Mouse (Mus musculus): Measurements from ENCODE around the gene Elavl1. TPM values are rescaled to one million over a fixed set of nuclear protein-coding genes. Genes with fewer than 3 reads are reported as not detected.
"Not testable (repeated sequence)": the region's sequence is repeated elsewhere in the genome, so short reads cannot be mapped to it uniquely, and the experiment has no call there.

Gene Elavl1
- 248 and 251 TPM in 2 replicates for polyA plus RNA-seq (2016; fragmentation: Nextera tagmentation; extraction: Ambion mirVana)

DNA sequence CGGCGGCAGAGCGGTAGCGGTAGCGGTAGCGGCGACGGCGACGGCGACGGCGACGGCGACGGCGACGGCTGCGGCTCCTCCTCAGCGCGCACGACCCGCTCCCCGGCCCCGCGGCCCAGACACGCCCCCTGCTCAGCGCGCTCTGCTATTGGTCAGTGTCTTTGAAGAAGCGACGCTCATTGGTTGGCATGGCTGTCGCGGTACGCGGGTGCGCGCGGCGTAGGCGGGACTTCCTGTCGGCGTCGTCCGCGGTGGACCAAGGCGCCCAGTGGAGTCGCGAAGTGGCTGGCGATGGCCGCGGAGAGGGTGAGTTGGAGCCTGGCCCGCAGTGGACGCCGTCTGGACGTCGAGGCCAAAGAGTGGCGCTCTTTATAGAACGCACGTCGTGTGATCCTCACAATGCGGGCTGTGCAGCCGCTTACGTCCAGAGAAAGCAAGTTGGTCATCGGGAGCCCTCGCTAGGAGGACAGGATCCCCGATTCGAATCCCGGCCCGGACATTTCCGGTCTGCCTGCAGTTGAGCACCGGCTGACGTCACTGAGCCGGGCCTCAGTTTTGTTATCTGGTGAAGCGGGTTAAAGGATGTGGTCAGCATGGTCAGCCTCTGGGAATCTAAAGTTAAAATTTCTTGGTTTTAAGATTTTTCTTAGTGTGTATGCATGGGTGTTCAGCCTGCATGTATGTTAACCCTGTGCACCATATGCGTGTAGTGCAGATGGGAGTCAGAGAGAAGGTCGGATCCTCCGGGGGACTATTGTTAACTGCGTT is at the start of gene Elavl1, which contains the start of gene Ccl25:
TSS of gene Elavl1 (minus strand) at position 431 of the 768 bp plus-strand sequence.
TSS of gene Ccl25 (plus strand) at position 228 of the 768 bp plus-strand sequence.
- peak; percentile 98 for ATAC-seq (ENCODE audit: low FRiP score)
- peak within 1 kb of the TSS; percentile 95 for H3K4me2 ChIP-seq (replicated peaks)
- H3K9ac ChIP-seq: peak within 1 kb of the TSS; percentile 98
- H3K27me3 ChIP-seq: no peaks in the 10 kb centered on the region
- peak within 1 kb of the TSS; percentile 88 for H3K27ac ChIP-seq
- peaks cover 31% of the 10 kb centered on the region for H3K4me1 ChIP-seq
- peaks cover 40% of the 10 kb centered on the region for H3K36me3 ChIP-seq
- peak within 1 kb of the TSS; percentile 99 for H3K4me3 ChIP-seq
- under 1% methylated on average over 78 of the region's 78 CpGs for WGBS
- H3K9me3 ChIP-seq (replicated peaks): no peaks in the 10 kb centered on the region

DNA sequence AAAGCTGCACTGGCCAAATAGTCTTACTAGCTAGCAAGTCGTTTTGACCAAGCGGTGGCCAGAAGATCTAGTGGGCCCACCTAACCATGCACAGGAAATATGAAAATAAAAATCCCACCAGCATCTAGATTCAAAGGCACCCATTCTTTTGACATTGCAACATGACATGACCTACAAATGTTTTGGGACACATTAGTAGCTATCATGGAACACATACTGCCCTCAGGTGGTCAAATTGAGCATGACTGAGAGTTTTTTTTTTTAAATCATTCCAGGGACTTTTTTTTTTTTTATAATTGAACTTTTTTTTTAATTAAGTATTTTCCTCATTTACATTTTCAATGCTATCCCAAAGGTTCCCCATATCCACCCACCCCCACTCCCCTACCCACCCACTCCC is 47.4 kb upstream of the Elavl1 start:
- Histone ChIP-seq H3K27me3 (no peaks in the 10 kb centered on the region), H3K4me2 (replicated peaks) (no peak overlapping the region), H3K4me3 (no peak overlapping the region), H3K9me3 (replicated peaks) (no peaks in the 10 kb centered on the region), H3K36me3 (no peaks in the 10 kb centered on the region), H3K9ac (no peak overlapping the region), H3K4me1 (no peaks in the 10 kb centered on the region), H3K27ac (no peak overlapping the region)
- WGBS: 66% methylated on average over 2 of the region's 2 CpGs
- no peak for ATAC-seq (ENCODE audit: low FRiP score)

DNA sequence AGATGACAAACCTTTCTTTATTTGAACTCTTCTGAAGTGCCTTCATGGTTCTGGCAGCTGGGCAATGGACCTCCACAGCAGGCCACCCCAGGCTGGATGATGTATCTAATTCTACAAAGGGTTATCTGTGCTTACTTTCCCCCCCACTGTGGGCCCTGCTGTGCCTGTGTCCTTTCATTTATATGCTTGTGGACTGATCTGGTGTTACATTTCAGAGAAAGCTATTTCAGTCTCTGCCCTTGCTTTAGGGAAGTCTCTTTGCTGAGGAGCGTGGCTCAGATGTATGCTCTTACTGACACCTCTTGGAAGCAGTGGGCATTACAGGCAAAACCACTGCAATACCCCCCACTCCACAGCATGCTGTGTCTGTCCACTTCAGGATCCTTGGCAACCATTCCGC is 44.9 kb upstream of the Elavl1 start:
- no peak overlapping the region for H3K4me3 ChIP-seq
- no peak for ATAC-seq (ENCODE audit: low FRiP score)

DNA sequence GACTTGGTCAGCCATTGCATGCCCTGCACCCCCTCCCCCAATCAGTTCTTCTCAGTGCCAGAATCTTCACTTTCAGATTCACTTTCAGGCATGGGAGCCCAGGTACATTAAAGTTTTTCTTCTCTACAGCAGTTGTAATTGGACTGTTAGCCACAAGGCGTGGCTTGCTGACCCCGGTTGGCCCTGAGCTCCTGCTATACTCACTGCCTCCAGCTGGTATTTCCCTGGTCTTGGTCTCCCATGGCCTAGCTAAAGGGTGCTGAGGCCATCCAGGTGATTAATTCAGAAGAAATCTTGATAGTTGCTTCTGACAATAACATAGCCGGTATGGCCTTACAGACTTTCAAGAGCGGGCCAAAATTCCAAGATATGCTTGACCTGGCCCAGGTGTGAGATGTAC is 43.3 kb upstream of the Elavl1 start:
- 86% methylated on average over 4 of the region's 4 CpGs for WGBS
- no peaks in the 10 kb centered on the region for H3K9me3 ChIP-seq (replicated peaks)
- ATAC-seq (ENCODE audit: low FRiP score): no peak

More for the DNA sequence above, 44.9 kb upstream of the Elavl1 start:
- Histone ChIP-seq H3K27me3 (no peaks in the 10 kb centered on the region), H3K27ac (no peak overlapping the region), H3K4me1 (no peaks in the 10 kb centered on the region), H3K4me2 (replicated peaks) (no peak overlapping the region), H3K36me3 (no peaks in the 10 kb centered on the region), H3K9me3 (replicated peaks) (no peaks in the 10 kb centered on the region), H3K9ac (no peak overlapping the region)
- 32% methylated on average over 2 of the region's 2 CpGs for WGBS

DNA sequence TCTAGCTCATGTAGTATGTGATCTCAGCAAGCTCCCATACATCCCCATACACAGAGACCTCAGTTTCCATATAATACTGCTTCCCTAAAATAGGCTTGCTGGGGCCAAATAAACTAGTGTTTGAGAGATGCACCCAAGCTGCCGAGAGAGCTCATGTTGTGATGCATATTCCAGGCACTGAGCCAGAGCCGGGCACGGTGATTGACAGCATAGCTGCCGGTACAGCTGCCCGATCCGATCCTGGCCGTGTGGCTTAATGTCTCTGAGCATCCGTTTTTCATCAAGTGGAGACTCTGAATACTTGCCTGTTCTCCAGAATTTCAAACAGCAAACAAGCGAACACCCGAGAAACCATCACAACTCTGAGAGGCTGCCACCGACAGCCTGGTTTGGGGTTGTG is 42.6 kb upstream of the Elavl1 start:
- H3K9me3 ChIP-seq (replicated peaks): no peaks in the 10 kb centered on the region
- no peak overlapping the region for H3K4me3 ChIP-seq
- 78% methylated on average over 11 of the region's 11 CpGs for WGBS
- H3K4me2 ChIP-seq (replicated peaks): no peak overlapping the region
- ATAC-seq (ENCODE audit: low FRiP score): no peak
- no peaks in the 10 kb centered on the region for H3K36me3 ChIP-seq
- no peaks in the 10 kb centered on the region for H3K4me1 ChIP-seq
- H3K9ac ChIP-seq: no peak overlapping the region
- no peak overlapping the region for H3K27ac ChIP-seq
- H3K27me3 ChIP-seq: no peaks in the 10 kb centered on the region

More for the DNA sequence above, 43.3 kb upstream of the Elavl1 start:
- Histone ChIP-seq H3K9ac (no peak overlapping the region), H3K27ac (no peak overlapping the region), H3K4me1 (no peaks in the 10 kb centered on the region), H3K4me3 (no peak overlapping the region), H3K4me2 (replicated peaks) (no peak overlapping the region), H3K36me3 (no peaks in the 10 kb centered on the region), H3K27me3 (no peaks in the 10 kb centered on the region)

DNA sequence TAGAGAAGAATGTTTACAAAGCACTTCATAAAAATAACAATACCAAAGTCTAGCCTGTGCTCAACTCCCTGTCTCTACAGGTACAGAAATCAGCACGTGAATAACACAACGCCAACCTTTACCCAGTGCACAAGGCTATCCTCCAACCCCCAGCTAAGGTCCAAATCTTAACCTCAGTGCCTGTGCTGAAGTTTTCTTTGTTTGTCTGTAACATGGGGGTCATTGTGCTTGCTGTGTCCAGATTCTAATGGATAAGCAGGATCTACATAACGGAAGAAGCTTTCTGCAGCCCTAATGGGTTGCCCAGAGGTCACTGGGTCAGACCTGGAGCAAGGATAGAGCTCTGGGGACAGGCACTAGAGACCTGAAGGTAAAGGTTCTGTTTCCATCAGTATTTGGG is 41.0 kb upstream of the Elavl1 start:
- H3K9me3 ChIP-seq (replicated peaks): no peaks in the 10 kb centered on the region
- no peak overlapping the region for H3K27ac ChIP-seq
- H3K4me1 ChIP-seq: no peaks in the 10 kb centered on the region
- H3K9ac ChIP-seq: no peak overlapping the region
- no peak overlapping the region for H3K4me3 ChIP-seq
- no peaks in the 10 kb centered on the region for H3K27me3 ChIP-seq
- no peak overlapping the region for H3K4me2 ChIP-seq (replicated peaks)
- H3K36me3 ChIP-seq: no peaks in the 10 kb centered on the region
- ATAC-seq (ENCODE audit: low FRiP score): no peak
- WGBS: 94% methylated on average over 3 of the region's 3 CpGs

DNA sequence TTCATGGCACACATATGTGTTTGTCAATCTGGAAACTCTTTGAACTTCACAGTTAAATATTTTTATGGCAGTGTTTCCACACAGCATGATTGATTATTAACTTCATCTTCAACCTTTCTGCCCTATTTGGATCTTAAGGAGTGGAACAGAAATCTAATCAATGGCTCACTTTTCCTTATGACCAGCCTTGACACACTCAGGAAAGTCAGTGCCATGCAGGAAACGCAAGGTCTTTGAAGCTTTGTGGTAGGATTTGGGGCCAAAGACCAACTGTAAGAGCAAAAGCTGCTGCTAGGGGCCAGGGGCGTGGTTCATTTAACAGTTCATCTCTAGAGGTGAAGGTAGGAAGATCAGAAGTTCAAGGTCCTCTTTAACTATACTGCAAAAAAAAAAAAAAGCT is 35.7 kb upstream of the Elavl1 start:
- H3K9me3 ChIP-seq (replicated peaks): no peaks in the 10 kb centered on the region
- 92% methylated on average over 2 of the region's 2 CpGs for WGBS

DNA sequence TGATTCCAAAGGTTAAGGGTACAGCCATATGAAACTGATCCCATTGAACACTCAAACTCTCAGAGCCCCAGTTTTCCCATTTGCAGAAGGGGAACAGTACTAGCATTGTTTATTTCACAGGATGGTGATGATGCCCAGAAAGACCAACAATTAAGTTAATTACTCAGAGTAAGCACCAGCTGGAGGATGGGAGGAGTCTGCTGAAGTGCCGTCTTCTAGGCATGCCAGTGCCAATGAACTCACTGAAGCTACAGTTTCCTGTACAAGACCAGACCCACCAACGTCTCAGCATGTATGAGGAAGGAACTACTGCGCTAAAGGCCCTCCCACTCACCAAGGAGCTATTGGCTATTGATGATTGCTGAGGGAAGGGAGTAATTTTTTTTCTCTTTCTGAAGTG is 34.1 kb upstream of the Elavl1 start:
- WGBS: 82% methylated on average over 3 of the region's 3 CpGs
- no peak overlapping the region for H3K9ac ChIP-seq
- H3K4me3 ChIP-seq: no peak overlapping the region
- no peaks in the 10 kb centered on the region for H3K27me3 ChIP-seq
- no peaks in the 10 kb centered on the region for H3K4me1 ChIP-seq
- H3K27ac ChIP-seq: no peak overlapping the region
- ATAC-seq (ENCODE audit: low FRiP score): no peak
- no peak overlapping the region for H3K4me2 ChIP-seq (replicated peaks)
- no peaks in the 10 kb centered on the region for H3K9me3 ChIP-seq (replicated peaks)
- H3K36me3 ChIP-seq: no peaks in the 10 kb centered on the region

More for the DNA sequence above, 35.7 kb upstream of the Elavl1 start:
- H3K27me3 ChIP-seq: no peaks in the 10 kb centered on the region
- H3K36me3 ChIP-seq: no peaks in the 10 kb centered on the region
- H3K4me2 ChIP-seq (replicated peaks): no peak overlapping the region
- H3K4me1 ChIP-seq: no peaks in the 10 kb centered on the region
- no peak overlapping the region for H3K27ac ChIP-seq
- no peak overlapping the region for H3K4me3 ChIP-seq
- no peak for ATAC-seq (ENCODE audit: low FRiP score)
- H3K9ac ChIP-seq: no peak overlapping the region

DNA sequence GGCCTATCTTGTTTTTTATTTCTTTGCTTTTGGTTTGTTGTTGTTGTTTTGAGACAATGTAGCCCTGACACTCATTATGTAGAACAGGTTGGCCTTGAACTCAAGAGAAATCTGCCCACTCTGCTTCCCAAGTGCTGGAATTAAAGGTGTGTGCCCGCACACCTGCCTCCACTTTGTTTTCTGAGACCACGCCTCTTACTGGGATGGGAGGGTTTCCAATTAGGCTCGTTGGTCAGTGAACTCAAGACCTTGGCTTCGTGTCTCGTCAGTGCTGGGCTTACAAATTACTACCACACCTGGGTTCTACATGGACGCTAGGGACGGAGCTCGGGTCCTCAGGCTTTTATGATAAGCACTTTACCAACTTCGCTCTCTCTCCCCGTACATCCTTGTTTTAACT is 30.2 kb upstream of the Elavl1 start:
- H3K9me3 ChIP-seq (replicated peaks): no peaks in the 10 kb centered on the region
- H3K4me1 ChIP-seq: no peaks in the 10 kb centered on the region
- H3K36me3 ChIP-seq: no peaks in the 10 kb centered on the region
- H3K27me3 ChIP-seq: no peaks in the 10 kb centered on the region
- no peak overlapping the region for H3K27ac ChIP-seq
- no peak for ATAC-seq (ENCODE audit: low FRiP score)
- no peak overlapping the region for H3K9ac ChIP-seq
- 90% methylated on average over 10 of the region's 10 CpGs for WGBS
- H3K4me3 ChIP-seq: no peak overlapping the region
- H3K4me2 ChIP-seq (replicated peaks): no peak overlapping the region

DNA sequence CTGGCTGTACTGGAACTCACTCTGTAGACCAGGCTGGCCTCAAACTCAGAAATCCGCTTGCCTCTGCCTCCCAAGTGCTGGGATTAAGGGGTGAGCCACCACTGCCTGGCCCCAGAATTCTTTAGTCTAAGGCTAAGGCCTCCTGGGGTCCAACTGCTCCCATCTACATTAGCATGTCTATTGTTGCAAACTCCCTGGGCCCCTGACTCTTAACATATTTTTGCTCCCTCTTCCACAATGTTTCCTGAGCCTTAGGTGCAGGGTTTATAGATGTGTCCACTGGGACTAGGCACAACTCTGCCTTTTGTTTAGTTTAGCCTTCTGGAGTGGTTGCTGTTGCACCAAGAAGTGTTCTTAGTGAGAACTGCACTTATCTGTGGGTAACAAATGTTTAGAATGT is 29.3 kb upstream of the Elavl1 start:
- Histone ChIP-seq H3K27ac (no peak overlapping the region), H3K4me2 (replicated peaks) (no peak overlapping the region), H3K9ac (no peak overlapping the region), H3K4me1 (no peaks in the 10 kb centered on the region), H3K36me3 (no peaks in the 10 kb centered on the region), H3K27me3 (no peaks in the 10 kb centered on the region), H3K4me3 (no peak overlapping the region), H3K9me3 (replicated peaks) (no peaks in the 10 kb centered on the region)
- 95% methylated on average over 1 of the region's 1 CpGs for whole genome bisulfite sequencing
- ATAC-seq (ENCODE audit: low FRiP score): no peak

DNA sequence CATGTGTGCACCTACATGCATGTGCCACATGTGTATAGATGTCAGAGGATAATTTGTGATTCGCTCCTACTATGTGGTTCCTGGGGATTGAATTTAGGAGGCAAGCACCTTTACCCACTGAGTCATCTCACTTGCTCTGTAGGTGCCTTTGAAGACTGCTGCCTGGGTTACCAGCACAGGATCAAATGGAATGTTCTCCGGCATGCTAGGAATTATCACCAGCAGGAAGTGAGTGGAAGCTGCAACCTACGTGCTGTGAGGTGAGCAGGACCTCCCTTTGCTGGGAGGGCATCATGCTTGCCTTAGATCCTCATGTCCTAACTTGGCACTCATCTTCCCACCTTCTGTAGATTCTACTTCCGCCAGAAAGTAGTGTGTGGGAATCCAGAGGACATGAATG is 28.5 kb upstream of the Elavl1 start:
- Histone ChIP-seq H3K27me3 (no peaks in the 10 kb centered on the region), H3K4me3 (no peak overlapping the region), H3K4me1 (no peaks in the 10 kb centered on the region), H3K36me3 (no peaks in the 10 kb centered on the region), H3K27ac (no peak overlapping the region), H3K9ac (no peak overlapping the region), H3K9me3 (replicated peaks) (no peaks in the 10 kb centered on the region), H3K4me2 (replicated peaks) (no peak overlapping the region)
- WGBS: 86% methylated on average over 4 of the region's 4 CpGs
- no peak for ATAC-seq (ENCODE audit: low FRiP score)

DNA sequence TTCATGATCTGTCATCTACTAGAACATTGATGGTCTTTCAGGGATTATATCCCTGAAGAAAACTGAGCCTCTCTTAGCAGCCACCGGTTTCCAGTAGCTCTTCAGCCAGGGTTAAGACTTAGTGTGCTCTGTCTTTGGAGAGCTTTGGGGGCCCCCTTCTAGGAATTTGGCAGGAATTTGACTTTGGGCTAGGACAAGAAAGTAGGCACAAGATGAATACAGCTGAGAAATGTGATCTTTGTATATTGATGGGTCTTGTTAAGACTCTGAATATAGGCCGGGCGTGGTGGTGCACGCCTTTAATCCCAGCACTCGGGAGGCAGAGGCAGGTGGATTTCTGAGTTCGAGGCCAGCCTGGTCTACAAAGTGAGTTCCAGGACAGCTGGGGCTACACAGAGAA is 27.3 kb upstream of the Elavl1 start:
- not testable (repeated sequence) for H3K9ac ChIP-seq; ATAC-seq (ENCODE audit: low FRiP score)
- WGBS: 91% methylated on average over 6 of the region's 6 CpGs

DNA sequence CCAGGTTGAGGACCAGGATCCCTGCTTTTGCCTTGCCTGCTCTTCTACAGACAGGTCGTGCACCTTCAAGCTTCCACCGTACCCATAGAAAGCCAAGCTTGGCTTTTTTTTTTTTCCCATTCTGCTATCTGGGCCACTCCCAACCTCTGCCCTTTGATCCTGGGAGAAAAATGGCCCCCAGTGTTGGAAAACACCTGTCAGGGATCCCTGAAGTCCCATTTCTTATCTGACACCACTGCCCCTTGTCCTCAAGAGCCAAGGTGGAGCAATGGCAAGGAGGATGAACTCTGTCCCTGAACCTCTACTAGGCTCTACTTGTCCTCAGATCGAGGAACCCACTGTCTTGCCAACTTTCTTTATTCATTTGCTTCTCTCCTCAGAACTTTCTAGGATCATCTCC is 25.4 kb upstream of the Elavl1 start:
- no peaks in the 10 kb centered on the region for H3K9me3 ChIP-seq (replicated peaks)
- H3K27ac ChIP-seq: no peak overlapping the region
- 92% methylated on average over 3 of the region's 3 CpGs for WGBS
- H3K36me3 ChIP-seq: no peaks in the 10 kb centered on the region
- H3K4me3 ChIP-seq: no peak overlapping the region
- no peak for ATAC-seq (ENCODE audit: low FRiP score)
- H3K9ac ChIP-seq: no peak overlapping the region
- H3K4me2 ChIP-seq (replicated peaks): no peak overlapping the region
- H3K4me1 ChIP-seq: no peaks in the 10 kb centered on the region
- no peaks in the 10 kb centered on the region for H3K27me3 ChIP-seq

More for the DNA sequence above, 27.3 kb upstream of the Elavl1 start:
- not testable (repeated sequence) for H3K4me3 ChIP-seq; H3K27me3 ChIP-seq; H3K4me2 ChIP-seq (replicated peaks); H3K4me1 ChIP-seq; H3K9me3 ChIP-seq (replicated peaks); H3K36me3 ChIP-seq; H3K27ac ChIP-seq

Measured in hindbrain, embryonic 12.5 days (tissue).